Mouse (Mus musculus): ENCODE measurements at regions not wholly inside any gene's neighbourhood (a gene's known extent, or its start where the extent isn't known, plus 50 kb on each side); places are given as distances from the start of the nearest gene placed in this dataset.

DNA sequence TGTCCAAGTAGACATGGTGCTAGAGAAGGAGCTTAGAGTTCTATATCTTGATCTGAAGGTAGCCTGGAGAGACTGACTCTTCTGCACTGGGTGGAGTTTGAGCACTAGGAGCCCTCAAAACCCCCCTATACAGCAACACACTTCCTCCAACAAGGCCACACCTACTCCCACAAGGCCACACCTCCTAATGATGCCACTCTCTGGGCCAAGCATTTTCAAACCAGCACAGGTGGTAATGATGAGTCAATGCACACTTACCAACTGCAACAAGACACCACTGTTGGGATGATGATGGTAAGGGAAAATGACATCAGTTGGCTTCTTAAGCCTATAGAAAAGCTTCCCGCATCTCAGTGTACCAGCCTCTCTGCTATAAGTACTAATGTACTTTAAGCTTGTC is 83.5 kb upstream of the Rybp start:
- H3K4me1 ChIP-seq (replicated peaks; ENCODE audit: low read depth, low read length), result peaks cover 24% of the 10 kb centered on the region
- no peak overlapping the region for H3K4me3 ChIP-seq (replicated peaks; ENCODE audit: low read length)
- no peaks in the 10 kb centered on the region for H3K36me3 ChIP-seq (ENCODE audit: insufficient read depth, low read length)
- no peak for TF ChIP-seq POU5F1 (IDR thresholded peaks at IDR 0.05; ENCODE audit: borderline replicate concordance, low read length)
- TF ChIP-seq CTCF (conservative IDR thresholded peaks at IDR 0.05; ENCODE audit: low read length), result no peak
- TF ChIP-seq NANOG (IDR thresholded peaks at IDR 0.05; ENCODE audit: borderline replicate concordance, low read length), result no peak
- H3K27me3 ChIP-seq (ENCODE audit: insufficient read depth, low read length), result no peaks in the 10 kb centered on the region
- peaks cover 6% of the 10 kb centered on the region for H3K9me3 ChIP-seq (ENCODE audit: low read length)

DNA sequence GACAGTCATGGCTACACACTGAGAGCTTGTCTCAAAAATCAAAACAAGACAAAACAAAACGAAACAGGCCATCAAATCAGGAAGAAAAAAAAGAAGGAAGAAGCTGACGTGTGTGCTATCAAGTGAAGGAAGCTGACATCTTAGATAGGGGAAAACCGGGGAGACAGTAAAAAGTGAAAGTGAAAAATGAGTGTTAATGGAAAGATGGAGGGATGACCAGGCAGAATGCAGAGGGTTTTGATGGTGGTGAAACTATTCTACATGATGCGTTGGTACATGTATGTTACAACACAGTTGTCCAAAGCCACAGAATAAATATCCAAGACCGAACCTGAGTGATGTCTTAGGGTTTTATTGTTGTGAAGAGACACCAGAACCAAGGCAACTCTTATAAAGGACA is 83.1 kb upstream of the Rybp start:
- H3K4me1 ChIP-seq (replicated peaks; ENCODE audit: low read depth, low read length), result peaks cover 24% of the 10 kb centered on the region
- no peaks in the 10 kb centered on the region for H3K36me3 ChIP-seq (ENCODE audit: insufficient read depth, low read length)
- TF ChIP-seq NANOG (IDR thresholded peaks at IDR 0.05; ENCODE audit: borderline replicate concordance, low read length) (no peak), CTCF (conservative IDR thresholded peaks at IDR 0.05; ENCODE audit: low read length) (no peak), POU5F1 (IDR thresholded peaks at IDR 0.05; ENCODE audit: borderline replicate concordance, low read length) (no peak)

DNA sequence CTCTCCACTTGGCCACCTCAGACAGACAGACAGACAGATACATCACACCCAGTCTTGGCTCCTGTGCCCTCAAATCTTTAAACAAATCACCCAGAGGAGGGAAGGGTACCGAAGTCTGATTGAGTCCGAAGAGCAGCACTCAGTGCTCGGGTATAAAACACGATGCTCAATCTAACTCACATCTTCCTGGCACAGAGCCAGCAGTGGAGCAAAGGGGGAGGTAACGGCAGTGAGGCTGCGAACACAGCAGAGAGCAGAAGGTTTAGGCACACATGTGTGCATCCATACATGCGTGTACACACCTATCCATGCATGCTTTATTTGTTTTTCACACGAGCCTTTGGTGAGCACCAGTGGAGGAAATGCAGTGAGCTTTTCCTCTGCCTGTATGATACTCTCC is 78.9 kb upstream of the Rybp start:
- Histone ChIP-seq H3K27me3 (ENCODE audit: insufficient read depth, low read length) (no peaks in the 10 kb centered on the region), H3K4me3 (replicated peaks; ENCODE audit: low read length) (no peak overlapping the region), H3K4me1 (replicated peaks; ENCODE audit: low read depth, low read length) (peaks cover 36% of the 10 kb centered on the region), H3K9me3 (ENCODE audit: low read length) (no peaks in the 10 kb centered on the region), H3K36me3 (ENCODE audit: insufficient read depth, low read length) (no peaks in the 10 kb centered on the region)
- TF ChIP-seq POU5F1 (IDR thresholded peaks at IDR 0.05; ENCODE audit: borderline replicate concordance, low read length) (no peak), CTCF (conservative IDR thresholded peaks at IDR 0.05; ENCODE audit: low read length) (no peak), NANOG (IDR thresholded peaks at IDR 0.05; ENCODE audit: borderline replicate concordance, low read length) (no peak)

More for the DNA sequence above, 83.1 kb upstream of the Rybp start:
- no peak overlapping the region for H3K4me3 ChIP-seq (replicated peaks; ENCODE audit: low read length)
- H3K27me3 ChIP-seq (ENCODE audit: insufficient read depth, low read length), result no peaks in the 10 kb centered on the region
- H3K9me3 ChIP-seq (ENCODE audit: low read length), result peaks cover 6% of the 10 kb centered on the region

DNA sequence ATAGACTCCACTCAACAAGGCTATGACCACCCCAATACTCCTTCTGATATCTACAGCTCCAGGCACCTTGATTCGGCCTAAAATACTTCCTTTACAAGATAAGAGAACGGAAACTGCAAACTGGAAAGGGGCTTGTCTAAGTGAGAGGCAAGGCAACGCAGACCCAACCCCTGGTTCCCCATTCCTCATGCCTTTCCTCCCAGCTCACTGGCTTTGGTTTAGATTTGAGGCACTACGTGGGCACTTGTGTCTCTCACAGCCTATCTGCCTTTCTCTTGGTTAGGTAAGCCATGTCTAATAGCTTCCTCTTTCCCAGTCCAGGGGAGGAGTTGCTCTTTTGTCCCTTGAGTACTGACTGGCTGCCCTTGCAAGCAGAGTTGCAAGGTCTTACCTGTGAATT is 78.5 kb upstream of the Rybp start:
- TF ChIP-seq CTCF (conservative IDR thresholded peaks at IDR 0.05; ENCODE audit: low read length) (no peak), NANOG (IDR thresholded peaks at IDR 0.05; ENCODE audit: borderline replicate concordance, low read length) (no peak), POU5F1 (IDR thresholded peaks at IDR 0.05; ENCODE audit: borderline replicate concordance, low read length) (no peak)
- Histone ChIP-seq H3K4me3 (replicated peaks; ENCODE audit: low read length) (no peak overlapping the region), H3K27me3 (ENCODE audit: insufficient read depth, low read length) (no peaks in the 10 kb centered on the region), H3K9me3 (ENCODE audit: low read length) (no peaks in the 10 kb centered on the region), H3K36me3 (ENCODE audit: insufficient read depth, low read length) (no peaks in the 10 kb centered on the region), H3K4me1 (replicated peaks; ENCODE audit: low read depth, low read length) (peaks cover 36% of the 10 kb centered on the region)

DNA sequence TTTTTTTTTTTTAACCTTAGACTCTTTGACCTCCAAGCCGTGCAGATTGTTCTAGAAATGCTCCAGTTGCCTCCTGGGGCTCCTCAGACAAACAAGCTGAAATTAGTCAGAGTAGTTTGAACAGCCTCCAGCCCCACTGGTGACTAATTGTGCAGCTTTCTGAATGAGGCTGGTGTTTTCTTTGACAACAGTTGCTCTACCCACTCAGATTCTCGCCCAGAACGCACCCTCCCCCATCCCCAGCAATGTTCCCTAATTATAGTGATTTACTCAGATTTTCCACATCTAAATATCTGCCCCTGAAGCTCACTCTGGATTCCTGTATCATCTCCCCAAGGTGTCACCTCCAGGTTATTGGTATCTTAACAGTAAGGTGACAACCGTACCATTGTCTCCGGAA is 76.4 kb upstream of the Rybp start:
- no peak for TF ChIP-seq CTCF (conservative IDR thresholded peaks at IDR 0.05; ENCODE audit: low read length)
- no peak for TF ChIP-seq NANOG (IDR thresholded peaks at IDR 0.05; ENCODE audit: borderline replicate concordance, low read length)
- no peak for TF ChIP-seq POU5F1 (IDR thresholded peaks at IDR 0.05; ENCODE audit: borderline replicate concordance, low read length)
- H3K4me1 ChIP-seq (replicated peaks; ENCODE audit: low read depth, low read length), result peaks cover 46% of the 10 kb centered on the region
- no peaks in the 10 kb centered on the region for H3K27me3 ChIP-seq (ENCODE audit: insufficient read depth, low read length)
- H3K36me3 ChIP-seq (ENCODE audit: insufficient read depth, low read length), result no peaks in the 10 kb centered on the region
- H3K9me3 ChIP-seq (ENCODE audit: low read length), result no peaks in the 10 kb centered on the region
- no peak overlapping the region for H3K4me3 ChIP-seq (replicated peaks; ENCODE audit: low read length)

DNA sequence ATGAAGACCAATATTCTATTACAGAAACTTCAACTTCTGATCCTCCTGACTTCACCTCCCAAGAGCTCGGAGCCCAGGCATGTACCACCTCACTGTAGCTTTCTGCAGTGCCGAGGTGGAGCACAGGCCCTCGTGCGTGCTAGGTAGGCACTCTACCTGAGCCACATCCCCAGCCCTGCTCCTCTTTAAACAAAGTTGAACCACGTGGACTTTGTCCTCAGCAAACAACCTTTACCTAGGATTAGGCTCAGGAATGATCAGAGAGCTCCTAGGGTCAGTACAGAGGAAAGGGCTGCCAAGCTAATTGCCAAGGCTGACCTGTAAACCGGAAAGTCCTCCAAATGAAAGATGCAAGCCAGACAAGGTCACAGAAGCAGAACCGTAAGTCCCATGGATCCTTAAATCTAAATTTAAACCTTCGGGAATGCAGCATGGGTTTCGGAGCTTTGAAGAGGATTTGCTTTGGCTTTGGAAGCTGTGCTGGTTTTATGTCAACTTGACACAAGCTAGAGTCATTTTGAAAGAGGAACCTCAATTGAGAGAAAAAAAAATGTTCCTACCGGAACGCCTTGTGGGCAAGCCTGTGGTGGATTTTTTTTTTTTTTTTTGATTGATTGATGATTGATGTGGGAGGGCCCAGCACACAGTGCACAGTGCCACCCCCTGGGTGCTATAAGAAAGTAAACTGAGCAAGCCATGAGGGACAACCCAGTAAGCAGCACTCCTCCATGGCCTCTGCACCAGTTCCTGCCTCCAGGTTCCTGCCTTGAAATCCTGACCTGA is 69.5 kb upstream of the Rybp start:
- no peak overlapping the region for H3K4me3 ChIP-seq (replicated peaks; ENCODE audit: low read length)
- no peak for TF ChIP-seq CTCF (conservative IDR thresholded peaks at IDR 0.05; ENCODE audit: low read length)
- H3K27me3 ChIP-seq (ENCODE audit: insufficient read depth, low read length), result no peaks in the 10 kb centered on the region
- no peaks in the 10 kb centered on the region for H3K36me3 ChIP-seq (ENCODE audit: insufficient read depth, low read length)
- H3K4me1 ChIP-seq (replicated peaks; ENCODE audit: low read depth, low read length), result peaks cover 52% of the 10 kb centered on the region
- H3K9me3 ChIP-seq (ENCODE audit: low read length), result peaks cover 6% of the 10 kb centered on the region; the same call in 1 of the 2 replicates

DNA sequence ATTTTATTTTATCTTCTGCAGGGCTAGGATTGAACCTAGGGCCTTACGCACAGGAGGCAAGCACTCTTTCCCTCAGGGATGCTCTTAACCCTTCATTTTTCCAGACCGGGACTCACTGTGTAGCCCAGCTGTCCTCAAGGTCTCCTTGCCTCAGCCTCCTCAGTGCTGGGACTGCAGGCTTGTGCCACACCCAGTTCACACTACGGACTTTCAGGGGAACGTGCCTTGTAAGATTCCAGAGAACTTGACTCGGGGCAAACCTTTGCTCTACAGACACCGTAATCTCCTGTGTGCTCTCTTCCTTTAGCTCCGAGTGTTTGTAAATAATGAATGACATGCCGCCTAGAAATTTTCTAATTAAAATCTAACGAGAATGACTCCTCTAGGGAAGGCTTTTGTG is 68.6 kb upstream of the Rybp start:
- H3K4me1 ChIP-seq (replicated peaks; ENCODE audit: low read depth, low read length), result peaks cover 47% of the 10 kb centered on the region
- H3K27me3 ChIP-seq (ENCODE audit: insufficient read depth, low read length), result no peaks in the 10 kb centered on the region
- H3K4me3 ChIP-seq (replicated peaks; ENCODE audit: low read length), result peak overlapping the region; percentile 43
- H3K9me3 ChIP-seq (ENCODE audit: low read length), result peaks cover 13% of the 10 kb centered on the region
- H3K36me3 ChIP-seq (ENCODE audit: insufficient read depth, low read length), result no peaks in the 10 kb centered on the region
- TF ChIP-seq POU5F1 (IDR thresholded peaks at IDR 0.05; ENCODE audit: borderline replicate concordance, low read length) (no peak), NANOG (IDR thresholded peaks at IDR 0.05; ENCODE audit: borderline replicate concordance, low read length) (no peak), CTCF (conservative IDR thresholded peaks at IDR 0.05; ENCODE audit: low read length) (no peak)

DNA sequence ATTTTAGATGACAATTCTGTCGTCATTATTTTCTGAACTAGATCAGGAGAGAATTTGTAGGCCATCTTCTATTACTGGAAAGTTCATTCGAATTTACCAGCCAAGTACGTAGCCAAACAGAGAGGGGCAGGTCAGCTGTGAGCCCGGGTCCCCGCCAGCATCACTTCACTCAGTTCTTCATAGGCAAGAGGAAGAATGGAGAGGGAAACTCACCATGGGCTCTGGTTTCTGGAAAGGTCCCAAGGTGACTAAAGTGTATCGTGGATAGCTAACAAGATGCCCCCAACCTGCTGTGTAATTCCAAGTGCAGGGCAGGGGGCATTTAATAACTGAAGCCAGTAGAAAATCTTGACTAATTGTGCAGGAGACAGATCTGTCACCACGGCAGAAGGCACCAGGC is 60.2 kb upstream of the Rybp start:
- Histone ChIP-seq H3K36me3 (ENCODE audit: insufficient read depth, low read length) (no peaks in the 10 kb centered on the region), H3K9me3 (ENCODE audit: low read length) (peaks cover 17% of the 10 kb centered on the region)
- TF ChIP-seq CTCF (conservative IDR thresholded peaks at IDR 0.05; ENCODE audit: low read length) (no peak), NANOG (IDR thresholded peaks at IDR 0.05; ENCODE audit: borderline replicate concordance, low read length) (no peak), POU5F1 (IDR thresholded peaks at IDR 0.05; ENCODE audit: borderline replicate concordance, low read length) (no peak)

DNA sequence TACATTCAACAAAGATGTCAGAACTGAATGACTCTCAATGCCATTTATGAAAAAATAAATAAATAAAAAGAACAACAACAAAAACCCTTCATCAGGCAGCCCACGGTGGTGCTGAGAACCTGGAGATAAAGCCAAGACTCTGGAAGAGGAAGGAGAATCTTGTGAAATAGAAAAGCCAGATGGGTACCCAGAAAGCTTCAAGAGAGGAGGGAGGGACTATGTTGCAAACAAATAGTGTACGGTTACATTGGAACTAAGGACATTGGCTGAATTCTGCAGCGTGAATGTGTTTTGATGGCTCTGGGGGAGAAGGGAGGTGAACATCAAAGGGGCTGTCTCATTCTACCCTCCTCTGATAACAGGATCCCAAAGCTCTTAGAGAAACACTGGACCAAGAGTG is 57.8 kb upstream of the Rybp start:
- peaks cover 41% of the 10 kb centered on the region for H3K4me1 ChIP-seq (replicated peaks; ENCODE audit: low read depth, low read length)
- TF ChIP-seq POU5F1 (IDR thresholded peaks at IDR 0.05; ENCODE audit: borderline replicate concordance, low read length) (no peak), CTCF (conservative IDR thresholded peaks at IDR 0.05; ENCODE audit: low read length) (no peak), NANOG (IDR thresholded peaks at IDR 0.05; ENCODE audit: borderline replicate concordance, low read length) (no peak)
- no peak overlapping the region for H3K4me3 ChIP-seq (replicated peaks; ENCODE audit: low read length)

More for the DNA sequence above, 60.2 kb upstream of the Rybp start:
- Histone ChIP-seq H3K27me3 (ENCODE audit: insufficient read depth, low read length) (no peaks in the 10 kb centered on the region), H3K4me1 (replicated peaks; ENCODE audit: low read depth, low read length) (peaks cover 26% of the 10 kb centered on the region), H3K4me3 (replicated peaks; ENCODE audit: low read length) (no peak overlapping the region)

More for the DNA sequence above, 57.8 kb upstream of the Rybp start:
- H3K36me3 ChIP-seq (ENCODE audit: insufficient read depth, low read length), result no peaks in the 10 kb centered on the region
- H3K9me3 ChIP-seq (ENCODE audit: low read length), result no peaks in the 10 kb centered on the region; the same call in 1 of the 2 replicates
- H3K27me3 ChIP-seq (ENCODE audit: insufficient read depth, low read length), result no peaks in the 10 kb centered on the region

All from E14TG2a.4 (cell line).